Mouse (Mus musculus) liver, postnatal 0 days (tissue): ENCODE measurements at regions not wholly inside any gene's neighbourhood (a gene's known extent, or its start where the extent isn't known, plus 50 kb on each side); places are given as distances from the start of the nearest gene placed in this dataset.
A peak's percentile ranks its signal among the peaks of the same experiment; 100 is the strongest.

ENCODE experiments used
- ATAC-seq: fragments of 200-750 bp; cut with Nextera tagmentation; 2 replicates; pipeline ENCODE4 v1.8.0; 2017; ENCODE audit warnings: mild to moderate bottlenecking, moderate library complexity
- DNase-seq: peaks from one replicate; pipeline ENCODE4 v3.0.0-alpha.2; 2016
- H3K27ac ChIP-seq: fragments of 300-500 bp; sonication (generic); 2 replicates; pipeline ENCODE4 v1.5.1; 2014; ENCODE audit warnings: antibody characterized with exemption, moderate library complexity, mild to moderate bottlenecking, low read depth
- H3K27me3 ChIP-seq: fragments of 300-500 bp; sonication (generic); 2 replicates; pipeline ENCODE4 v1.6.1; 2014; ENCODE audit warnings: low read length, control low read depth, mixed read lengths; ENCODE audit not compliant: insufficient read depth
- H3K36me3 ChIP-seq: fragments of 300-500 bp; sonication (generic); replicated peaks from 2 replicates; pipeline ENCODE4 v1.6.1; 2014; ENCODE audit warnings: mild to moderate bottlenecking, control low read depth, low read length, moderate library complexity, mixed read lengths; ENCODE audit not compliant: insufficient read depth
- H3K4me1 ChIP-seq: fragments of 300-500 bp; sonication (generic); 2 replicates; pipeline ENCODE4 v1.6.1; 2014; ENCODE audit warnings: antibody characterized with exemption, mild to moderate bottlenecking, control low read depth; ENCODE audit not compliant: insufficient read depth
- H3K4me2 ChIP-seq: fragments of 300-500 bp; sonication (generic); 2 replicates; pipeline ENCODE4 v1.6.1; 2014; ENCODE audit warnings: low read depth, mild to moderate bottlenecking, low read length, moderate library complexity, mixed read lengths
- H3K4me3 ChIP-seq: fragments of 300-500 bp; sonication (generic); 2 replicates; pipeline ENCODE4 v1.5.1; 2014; ENCODE audit warnings: low read depth, low read length
- H3K9ac ChIP-seq: fragments of 300-500 bp; sonication (generic); replicated peaks from 2 replicates; pipeline ENCODE4 v1.6.1; 2014; ENCODE audit warnings: mild to moderate bottlenecking, moderate library complexity
- H3K9me3 ChIP-seq: fragments of 300-500 bp; sonication (generic); 2 replicates; pipeline ENCODE4 v1.6.1; 2016; ENCODE audit warnings: mild to moderate bottlenecking, control low read depth, low read length, mixed read lengths
- CTCF ChIP-seq: sonication (generic); IDR thresholded peaks from 2 replicates; pipeline ENCODE4 v1.5.1; 2016; ENCODE audit warnings: antibody characterized with exemption, low read depth
- EP300 ChIP-seq: IDR thresholded peaks from 2 replicates; pipeline ENCODE4 v1.6.1; 2016; ENCODE audit warnings: antibody characterized with exemption, low read depth, mild to moderate bottlenecking
- WGBS: fragments of 180-500 bp; shearing (Covaris S2); extraction: QIAGEN DNeasy Blood & Tissue Kit; methylation state at CpG from one replicate; pipeline ENCODE4 v1.1.7; 2014; ENCODE audit not compliant: insufficient replicate concordance; 5-methylcytosine and 5-hydroxymethylcytosine counted together

DNA sequence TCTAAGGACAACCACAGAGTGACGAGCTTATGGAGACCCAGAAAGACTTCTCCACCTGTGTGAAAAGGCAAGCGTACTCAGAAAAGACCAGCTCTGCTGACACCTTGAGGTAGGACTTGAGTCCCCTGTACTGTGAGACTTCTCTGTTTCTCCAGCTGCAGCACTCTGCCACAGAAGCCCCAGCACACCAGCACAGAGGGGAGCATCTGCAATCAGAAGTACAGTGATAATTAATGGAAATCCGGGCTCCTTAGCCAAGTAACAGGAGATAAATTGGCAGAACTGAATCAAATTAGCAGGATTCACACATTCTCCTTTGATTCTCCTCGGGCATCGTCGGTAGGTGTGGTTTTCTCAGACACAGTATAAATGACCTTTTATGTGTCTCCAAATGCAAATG, 137.3 kb upstream of the Tmem72 start:
- WGBS, result 62% methylated on average over 6 of the region's 6 CpGs
- Histone ChIP-seq H3K27me3 (no peaks in the 10 kb centered on the region), H3K9ac (no peak overlapping the region), H3K4me2 (no peak overlapping the region), H3K36me3 (no peaks in the 10 kb centered on the region), H3K9me3 (no peaks in the 10 kb centered on the region), H3K4me1 (no peaks in the 10 kb centered on the region), H3K4me3 (no peak overlapping the region), H3K27ac (no peak overlapping the region)
- no peak for DNase-seq
- TF ChIP-seq CTCF (no peak), EP300 (no peak)
- ATAC-seq, result no peak

DNA sequence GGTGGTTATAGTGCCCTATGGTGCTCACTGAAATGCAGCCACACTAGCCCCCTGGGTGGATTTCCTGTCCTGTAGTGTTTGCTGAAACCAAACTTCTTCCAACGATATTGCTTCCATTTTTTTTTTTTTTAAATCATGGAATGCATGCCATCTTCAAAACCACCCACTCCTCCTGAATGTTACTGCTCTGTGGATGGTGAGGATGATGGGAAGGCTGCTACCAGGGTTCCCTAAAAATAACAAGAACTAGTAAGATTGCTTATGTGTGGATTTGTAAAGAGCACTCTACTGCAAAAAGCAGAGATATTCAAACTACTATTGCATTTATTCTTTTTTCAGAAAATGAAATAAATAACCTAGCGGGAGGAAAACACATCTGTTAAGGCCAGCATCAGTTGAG, 139.4 kb upstream of the Tmem72 start:
- H3K27me3 ChIP-seq, result no peaks in the 10 kb centered on the region
- no peak overlapping the region for H3K9ac ChIP-seq
- no peaks in the 10 kb centered on the region for H3K36me3 ChIP-seq
- 63% methylated on average over 2 of the region's 2 CpGs for WGBS
- no peak overlapping the region for H3K27ac ChIP-seq
- no peak overlapping the region for H3K4me3 ChIP-seq
- H3K4me1 ChIP-seq, result no peaks in the 10 kb centered on the region
- TF ChIP-seq CTCF (no peak), EP300 (no peak)
- H3K9me3 ChIP-seq, result no peaks in the 10 kb centered on the region
- H3K4me2 ChIP-seq, result no peak overlapping the region
- ATAC-seq (no peak), DNase-seq (no peak)

DNA sequence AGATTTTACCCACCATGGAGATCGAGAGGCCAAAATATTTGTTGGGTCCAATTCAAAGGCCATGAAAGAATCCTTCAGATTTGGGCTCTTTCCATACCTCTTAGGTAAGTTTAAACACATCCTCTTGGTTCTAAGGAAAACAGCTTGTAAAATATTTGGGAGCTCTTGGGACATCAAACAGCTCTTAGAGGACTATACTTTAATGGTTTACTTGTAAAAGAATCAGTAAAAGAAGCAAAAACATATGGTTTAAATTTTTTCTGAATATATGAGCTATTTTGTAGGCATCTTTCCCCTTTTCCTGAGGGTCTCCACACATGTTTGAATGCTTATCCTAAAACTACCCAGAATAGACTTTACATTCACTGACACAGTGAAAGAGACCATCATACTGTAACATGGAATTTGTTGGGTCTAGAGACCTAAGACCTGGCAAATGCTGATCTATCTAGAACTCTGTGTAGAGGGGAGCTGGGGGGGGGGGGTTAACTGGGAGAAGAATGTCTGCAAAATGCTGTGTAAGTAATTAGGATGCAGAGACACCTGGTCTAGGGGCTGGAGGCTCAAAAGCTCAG, 140.3 kb upstream of the Tmem72 start:
- no peak for DNase-seq
- no peak for ATAC-seq
- H3K4me3 ChIP-seq, result no peak overlapping the region
- H3K9me3 ChIP-seq, result no peaks in the 10 kb centered on the region
- H3K9ac ChIP-seq, result no peak overlapping the region
- no peaks in the 10 kb centered on the region for H3K27me3 ChIP-seq
- no peaks in the 10 kb centered on the region for H3K36me3 ChIP-seq
- 89% methylated on average over 1 of the region's 1 CpGs for WGBS
- H3K4me2 ChIP-seq, result no peak overlapping the region
- no peak overlapping the region for H3K27ac ChIP-seq
- TF ChIP-seq EP300 (no peak), CTCF (no peak)
- no peaks in the 10 kb centered on the region for H3K4me1 ChIP-seq

DNA sequence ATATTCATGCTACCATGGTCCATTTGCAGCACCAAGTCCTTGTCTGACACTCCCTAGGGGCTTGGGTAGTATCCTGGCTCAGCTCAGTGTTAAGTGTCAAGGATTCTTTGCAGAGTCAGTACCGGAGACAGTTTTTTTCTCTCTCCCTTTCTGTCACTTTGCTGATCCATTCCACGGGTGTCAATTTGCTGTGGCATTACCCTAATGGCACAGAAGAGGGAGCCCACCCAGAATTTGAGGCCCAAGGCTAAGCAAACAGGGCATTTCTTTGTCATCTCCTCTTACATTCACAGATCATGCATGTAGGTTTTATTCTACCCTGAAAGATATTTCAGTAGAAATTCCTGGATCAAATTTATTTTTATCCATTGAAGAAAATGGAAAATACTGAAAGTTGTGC, 146.4 kb upstream of the Tmem72 start:
- no peaks in the 10 kb centered on the region for H3K36me3 ChIP-seq
- H3K9me3 ChIP-seq, result no peaks in the 10 kb centered on the region
- H3K27ac ChIP-seq, result no peak overlapping the region
- WGBS, result 45% methylated on average over 2 of the region's 2 CpGs
- no peaks in the 10 kb centered on the region for H3K27me3 ChIP-seq
- no peak overlapping the region for H3K9ac ChIP-seq
- TF ChIP-seq CTCF, result no peak
- no peak for TF ChIP-seq EP300
- ATAC-seq, result no peak
- H3K4me2 ChIP-seq, result no peak overlapping the region
- DNase-seq, result no peak
- H3K4me3 ChIP-seq, result no peak overlapping the region
- H3K4me1 ChIP-seq, result no peaks in the 10 kb centered on the region

DNA sequence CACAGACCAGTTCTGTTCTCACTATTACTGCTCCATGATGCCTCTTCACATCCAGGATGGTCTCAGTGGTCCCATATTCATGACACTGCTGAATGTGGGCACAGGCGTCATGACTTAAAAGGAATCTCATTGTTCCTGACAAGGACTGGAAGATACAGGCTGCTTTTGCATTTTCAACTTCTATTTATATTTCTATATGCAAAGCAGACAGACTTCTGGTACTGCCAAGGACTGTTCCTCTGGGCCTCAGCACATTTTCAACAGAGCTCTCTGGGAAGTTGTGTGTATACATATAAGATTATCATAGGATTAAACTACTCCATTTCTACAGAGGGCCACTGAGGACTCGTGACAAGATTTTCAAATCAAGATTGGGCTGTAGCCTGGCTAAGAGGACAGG, 146.9 kb upstream of the Tmem72 start:
- 48% methylated on average over 2 of the region's 2 CpGs for WGBS
- DNase-seq (no peak), ATAC-seq (no peak)

DNA sequence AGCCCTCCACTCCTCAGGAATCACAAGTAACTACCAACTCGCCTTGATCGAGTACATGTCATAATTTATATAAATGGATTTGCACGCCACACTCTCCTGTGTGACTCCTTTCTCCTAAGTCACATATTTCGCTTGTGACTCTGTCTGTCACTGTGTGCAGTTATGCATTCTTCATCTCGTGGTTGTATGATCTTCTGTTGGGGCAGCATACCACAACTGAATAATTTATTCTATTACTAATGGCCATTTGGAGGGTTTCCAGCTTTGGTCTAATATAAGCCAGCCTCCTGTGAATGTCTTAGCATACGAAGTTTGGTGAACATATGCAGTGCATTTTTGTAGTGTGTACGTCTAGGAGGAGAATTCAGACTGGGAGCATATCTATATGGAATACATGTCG, 176.6 kb upstream of the Tmem72 start:
- H3K36me3 ChIP-seq, result no peaks in the 10 kb centered on the region
- H3K9ac ChIP-seq, result no peak overlapping the region
- no peaks in the 10 kb centered on the region for H3K27me3 ChIP-seq
- TF ChIP-seq CTCF, result no peak
- no peak for TF ChIP-seq EP300
- no peak overlapping the region for H3K27ac ChIP-seq
- DNase-seq (no peak), ATAC-seq (no peak)
- WGBS, result 66% methylated on average over 8 of the region's 8 CpGs
- no peak overlapping the region for H3K4me3 ChIP-seq
- H3K9me3 ChIP-seq, result no peaks in the 10 kb centered on the region
- no peaks in the 10 kb centered on the region for H3K4me1 ChIP-seq
- no peak overlapping the region for H3K4me2 ChIP-seq

More for the DNA sequence above, 146.9 kb upstream of the Tmem72 start:
- Histone ChIP-seq H3K9ac (no peak overlapping the region), H3K4me3 (no peak overlapping the region), H3K9me3 (no peaks in the 10 kb centered on the region), H3K4me1 (no peaks in the 10 kb centered on the region), H3K27me3 (no peaks in the 10 kb centered on the region), H3K4me2 (no peak overlapping the region), H3K27ac (no peak overlapping the region), H3K36me3 (no peaks in the 10 kb centered on the region)
- TF ChIP-seq EP300 (no peak), CTCF (no peak)

DNA sequence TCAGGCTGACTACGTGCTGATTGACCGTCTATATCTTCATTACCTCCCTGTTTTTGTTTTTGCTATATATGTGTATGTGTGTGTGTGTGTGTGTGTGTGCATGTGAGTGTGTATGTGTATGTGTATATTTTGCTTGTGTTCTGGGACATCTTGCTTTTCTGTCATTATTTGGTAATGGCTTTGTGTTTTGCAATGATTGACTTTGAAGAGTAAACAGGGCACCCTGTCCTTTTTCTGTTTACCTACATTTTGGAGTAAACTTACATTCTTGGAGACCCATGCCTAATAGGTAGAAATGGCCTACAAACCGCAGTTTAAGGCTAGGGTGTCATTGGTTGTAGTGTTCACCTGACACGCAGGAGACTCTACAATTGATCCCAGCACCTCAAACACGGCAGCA, 177.5 kb upstream of the Tmem72 start:
- Histone ChIP-seq H3K9ac (no peak overlapping the region), H3K27me3 (no peaks in the 10 kb centered on the region), H3K4me1 (no peaks in the 10 kb centered on the region), H3K9me3 (no peaks in the 10 kb centered on the region), H3K4me2 (no peak overlapping the region), H3K36me3 (no peaks in the 10 kb centered on the region), H3K27ac (peak overlapping the region; percentile 64), H3K4me3 (no peak overlapping the region)
- peak; percentile 84 for TF ChIP-seq EP300
- TF ChIP-seq CTCF, result no peak
- peak; percentile 82 for ATAC-seq
- WGBS, result 71% methylated on average over 5 of the region's 5 CpGs
- DNase-seq, result no peak
